Mouse (Mus musculus) hindbrain, embryonic 15.5 days (tissue): Measurements from ENCODE around the gene Arhgef10l. TPM values are rescaled to one million over a fixed set of nuclear protein-coding genes. Genes with fewer than 3 reads are reported as not detected.

Experiments used
- ATAC-seq: fragments of 200-750 bp; cut with Nextera tagmentation; 2 replicates; pipeline ENCODE4 v1.8.0; 2017; ENCODE audit warnings: low read depth, moderate number of reproducible peaks, moderate TSS enrichment; ENCODE audit not compliant: low FRiP score
- H3K27ac ChIP-seq: fragments of 300-500 bp; sonication (generic); replicated peaks from 2 replicates; pipeline ENCODE4 v1.5.1; 2015; ENCODE audit warnings: mild to moderate bottlenecking, inconsistent platforms
- H3K27me3 ChIP-seq: fragments of 300-500 bp; sonication (generic); 2 replicates; pipeline ENCODE4 v1.6.1; 2015; ENCODE audit warnings: control low read depth, inconsistent platforms
- H3K36me3 ChIP-seq: fragments of 300-500 bp; sonication (generic); 2 replicates; pipeline ENCODE4 v1.6.1; 2015; ENCODE audit warnings: control low read depth, inconsistent platforms
- H3K4me1 ChIP-seq: fragments of 300-500 bp; sonication (generic); replicated peaks from 2 replicates; pipeline ENCODE4 v1.6.1; 2015; ENCODE audit warnings: control low read depth, inconsistent platforms
- H3K4me2 ChIP-seq: fragments of 300-500 bp; sonication (generic); 2 replicates; pipeline ENCODE4 v1.6.1; 2015; ENCODE audit warnings: moderate library complexity, mild to moderate bottlenecking, inconsistent platforms
- H3K4me3 ChIP-seq: fragments of 300-500 bp; sonication (generic); 2 replicates; pipeline ENCODE4 v1.5.1; 2015; ENCODE audit warnings: mild to moderate bottlenecking, inconsistent platforms
- H3K9ac ChIP-seq: fragments of 300-500 bp; sonication (generic); 2 replicates; pipeline ENCODE4 v1.6.1; 2015; ENCODE audit warnings: inconsistent platforms
- H3K9me3 ChIP-seq: fragments of 300-500 bp; sonication (generic); 2 replicates; pipeline ENCODE4 v1.6.1; 2016; ENCODE audit warnings: control low read depth, inconsistent platforms
- WGBS: fragments of 180-500 bp; shearing (Covaris S2); methylation state at CpG from one replicate; pipeline ENCODE4 v1.1.7; 2015; 5-methylcytosine and 5-hydroxymethylcytosine counted together
- polyA plus RNA-seq: library from polyadenylated mRNA; unstranded; fragments of >200 nt; fragmentation: Nextera tagmentation; extraction: Ambion mirVana; gene quantifications from 2 replicates; pipeline ENCODE4 v1.2.1, GENCODE M21; 2015

Arhgef10l gene
- polyA plus RNA-seq, 1 experiment from 2014 or later: 28.2 TPM

DNA sequence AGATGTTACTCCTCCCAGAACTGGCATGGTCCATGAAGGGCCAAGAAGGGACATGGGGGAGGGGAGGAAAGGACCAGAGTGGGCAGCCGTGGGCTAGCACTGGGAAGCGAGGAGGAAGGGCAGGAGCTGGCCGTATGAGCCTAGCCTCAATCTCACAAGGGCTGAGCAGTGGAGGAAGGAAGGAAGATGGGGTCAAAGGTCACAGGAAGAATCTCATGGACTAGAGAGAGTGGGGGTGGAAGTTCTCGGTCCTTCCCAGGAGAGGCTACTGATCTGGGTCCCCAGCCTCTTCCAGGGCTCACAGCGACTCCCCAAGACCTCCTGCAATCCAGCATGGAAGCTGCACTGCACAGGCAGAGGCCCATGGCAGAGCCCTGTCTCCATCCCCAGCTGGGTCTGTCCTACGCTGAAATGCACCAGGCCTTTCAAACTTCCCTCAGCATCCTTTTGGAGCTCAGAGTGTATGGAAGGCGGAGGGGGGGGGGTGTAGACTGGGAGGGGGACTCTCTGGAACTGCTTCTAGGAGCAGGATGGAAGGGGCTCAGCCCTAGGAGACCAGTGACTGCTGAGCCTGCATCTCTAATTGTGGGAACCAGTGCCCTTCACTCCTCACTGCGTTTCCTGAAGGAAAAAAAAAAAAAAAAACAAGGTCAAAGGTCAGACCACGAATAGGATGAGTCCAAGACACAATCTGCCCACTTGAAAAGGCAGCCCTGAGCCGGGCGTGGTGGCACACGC, 7.9 kb upstream of the Arhgef10l start:
- Histone ChIP-seq H3K4me2 (no peak overlapping the region), H3K9me3 (no peaks in the 10 kb centered on the region), H3K36me3 (no peaks in the 10 kb centered on the region), H3K4me1 (no peaks in the 10 kb centered on the region), H3K27ac (no peak overlapping the region), H3K9ac (no peak overlapping the region), H3K4me3 (no peak overlapping the region), H3K27me3 (no peaks in the 10 kb centered on the region)
- WGBS: 47% methylated on average over 12 of the region's 12 CpGs
- no peak for ATAC-seq

DNA sequence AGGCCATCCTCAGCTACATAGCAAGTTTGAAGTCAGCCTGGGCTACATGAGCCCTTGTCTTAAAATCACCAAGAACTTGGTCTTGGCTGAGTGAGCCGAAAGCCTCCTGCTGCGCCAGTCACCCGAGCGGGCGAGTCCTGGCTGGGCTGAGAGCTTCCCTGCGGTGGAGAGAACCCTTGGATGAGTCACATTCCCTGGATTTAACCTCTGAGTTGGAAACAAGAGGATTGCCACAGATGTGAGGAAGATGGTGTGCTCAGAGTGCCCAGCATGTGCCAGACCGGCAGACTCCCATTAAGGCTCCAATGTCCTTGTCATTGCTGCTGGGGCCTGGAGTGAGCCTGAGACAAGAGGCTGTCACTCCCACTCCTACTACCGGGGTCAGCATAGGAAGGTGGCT, 2.0 kb upstream of the Arhgef10l start:
- no peak overlapping the region for H3K4me3 ChIP-seq
- H3K4me1 ChIP-seq: no peaks in the 10 kb centered on the region
- no peaks in the 10 kb centered on the region for H3K36me3 ChIP-seq
- WGBS: 90% methylated on average over 8 of the region's 8 CpGs
- H3K27ac ChIP-seq: no peak overlapping the region
- no peaks in the 10 kb centered on the region for H3K9me3 ChIP-seq
- no peak overlapping the region for H3K9ac ChIP-seq
- H3K4me2 ChIP-seq: no peak overlapping the region
- no peak for ATAC-seq
- H3K27me3 ChIP-seq: no peaks in the 10 kb centered on the region

DNA sequence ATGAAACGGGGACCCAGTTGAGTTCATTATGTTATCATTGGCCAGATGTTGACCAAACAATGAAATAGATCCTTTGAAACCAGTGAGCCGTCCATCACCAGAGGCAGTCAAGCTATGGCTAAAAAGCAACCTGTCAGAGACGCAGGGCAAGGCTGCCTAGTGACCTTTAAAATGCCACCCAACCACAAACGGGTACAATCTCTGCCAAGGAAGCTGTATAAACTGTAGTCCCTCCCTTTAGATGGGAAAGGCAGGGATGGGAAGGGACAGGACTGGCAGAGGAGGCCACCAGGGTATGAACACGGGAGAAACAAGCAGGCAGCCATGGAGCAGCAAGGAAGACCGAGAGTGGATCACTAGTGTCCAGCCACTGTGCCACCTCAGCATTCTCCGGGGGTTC, 759 bp downstream of the Arhgef10l start:
- Histone ChIP-seq H3K27ac (no peak overlapping the region), H3K4me2 (no peak overlapping the region), H3K9ac (no peak overlapping the region), H3K36me3 (no peaks in the 10 kb centered on the region), H3K4me1 (no peaks in the 10 kb centered on the region), H3K27me3 (no peaks in the 10 kb centered on the region), H3K4me3 (no peak overlapping the region), H3K9me3 (no peaks in the 10 kb centered on the region)
- WGBS: 69% methylated on average over 7 of the region's 7 CpGs
- ATAC-seq: no peak

DNA sequence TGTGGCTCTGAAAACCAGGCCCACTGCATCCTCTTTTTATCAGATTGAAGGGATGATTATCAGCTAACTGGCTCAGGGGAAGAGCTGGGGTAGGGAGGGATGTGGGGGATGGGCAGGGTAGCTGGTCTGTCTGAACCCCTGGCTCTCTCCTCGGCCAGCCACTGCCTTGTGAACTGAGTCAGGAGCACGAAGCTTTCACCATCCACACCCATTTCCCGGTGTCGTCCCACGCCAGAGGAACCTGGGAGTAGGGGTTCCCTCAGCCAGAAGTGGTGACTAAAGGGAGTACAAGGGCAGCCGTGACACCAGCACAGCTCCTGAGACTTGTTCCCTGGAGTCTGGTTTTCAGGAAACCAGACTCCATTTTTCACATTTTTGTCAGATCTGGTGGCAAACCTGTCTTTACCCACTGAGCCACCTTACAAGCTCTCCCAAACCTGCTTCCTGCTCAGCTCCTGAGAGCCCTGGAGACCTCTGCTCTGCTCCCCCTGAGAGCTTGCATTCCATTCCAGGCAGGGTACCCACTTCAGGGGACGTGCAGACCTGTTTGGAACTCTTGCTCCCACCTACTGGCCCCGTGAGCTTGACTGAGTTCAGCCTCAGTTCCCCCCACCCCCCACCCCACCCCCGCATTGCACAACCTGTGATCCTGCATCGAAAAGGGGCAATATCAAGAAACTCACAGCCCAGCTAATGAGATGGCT, 2.8 kb downstream of the Arhgef10l start:
- no peak overlapping the region for H3K27ac ChIP-seq
- no peak for ATAC-seq
- no peaks in the 10 kb centered on the region for H3K27me3 ChIP-seq
- H3K4me3 ChIP-seq: no peak overlapping the region
- H3K9ac ChIP-seq: no peak overlapping the region
- H3K36me3 ChIP-seq: no peaks in the 10 kb centered on the region
- H3K9me3 ChIP-seq: no peaks in the 10 kb centered on the region
- peaks cover 10% of the 10 kb centered on the region for H3K4me1 ChIP-seq
- 36% methylated on average over 10 of the region's 10 CpGs for WGBS
- H3K4me2 ChIP-seq: no peak overlapping the region

DNA sequence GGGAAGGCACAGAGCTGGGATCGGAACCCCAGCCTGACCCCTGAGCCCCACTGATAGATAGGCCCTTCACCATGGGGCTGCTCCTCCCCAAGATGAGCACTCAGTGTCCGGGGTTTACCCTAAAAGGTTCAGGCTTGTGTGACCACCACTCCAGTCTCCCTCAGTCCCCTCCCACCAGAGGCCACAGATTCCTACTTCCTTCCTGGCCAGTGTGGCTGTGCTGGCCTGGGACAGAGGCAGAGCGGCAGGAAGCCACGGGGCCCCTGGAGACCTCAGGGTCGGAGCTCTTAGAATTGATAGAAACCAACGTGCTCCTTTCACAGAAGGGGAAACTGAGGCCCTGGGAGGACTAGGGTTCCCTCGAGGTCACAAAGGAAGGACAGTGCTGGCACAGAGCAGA, 3.4 kb downstream of the Arhgef10l start:
- no peaks in the 10 kb centered on the region for H3K36me3 ChIP-seq
- H3K4me3 ChIP-seq: no peak overlapping the region
- peaks cover 16% of the 10 kb centered on the region for H3K4me1 ChIP-seq
- H3K27ac ChIP-seq: no peak overlapping the region
- WGBS: 42% methylated on average over 7 of the region's 7 CpGs
- H3K4me2 ChIP-seq: no peak overlapping the region
- H3K27me3 ChIP-seq: no peaks in the 10 kb centered on the region
- ATAC-seq: no peak
- H3K9ac ChIP-seq: no peak overlapping the region
- H3K9me3 ChIP-seq: no peaks in the 10 kb centered on the region

DNA sequence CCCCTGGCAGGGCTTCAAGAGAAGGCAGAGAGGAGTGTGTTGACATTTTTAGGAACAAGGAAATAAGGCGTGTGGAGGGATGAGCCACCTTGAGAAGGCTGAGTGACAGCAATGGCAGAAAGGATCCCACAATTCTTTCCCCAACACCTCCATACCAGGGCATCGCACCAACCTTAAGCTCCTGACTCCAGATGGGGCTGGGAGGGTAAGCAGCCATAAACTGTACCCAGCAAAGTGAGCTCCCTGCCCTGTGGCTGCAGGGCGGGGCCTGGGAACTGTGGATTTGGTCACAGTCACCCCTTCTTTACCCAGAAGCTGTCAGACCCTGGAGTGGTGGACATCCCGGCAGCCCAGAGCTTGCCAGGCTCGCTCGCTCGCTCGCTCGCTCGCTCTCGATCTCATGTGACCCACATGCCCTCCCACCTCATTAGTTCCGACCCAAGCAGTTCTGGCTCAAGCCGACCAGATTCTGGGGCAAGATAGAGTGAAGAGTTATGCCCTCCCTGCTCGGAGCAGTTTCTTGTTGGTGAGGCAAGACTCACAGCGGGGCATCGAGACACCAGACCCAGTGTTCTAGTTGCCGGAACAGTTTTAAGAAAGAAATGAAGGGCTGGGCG, 4.3 kb downstream of the Arhgef10l start:
- Histone ChIP-seq H3K9me3 (no peaks in the 10 kb centered on the region), H3K27me3 (no peaks in the 10 kb centered on the region), H3K9ac (no peak overlapping the region), H3K4me3 (no peak overlapping the region), H3K4me2 (no peak overlapping the region), H3K27ac (no peak overlapping the region), H3K4me1 (peaks cover 21% of the 10 kb centered on the region), H3K36me3 (no peaks in the 10 kb centered on the region)
- 78% methylated on average over 18 of the region's 18 CpGs for WGBS
- no peak for ATAC-seq

DNA sequence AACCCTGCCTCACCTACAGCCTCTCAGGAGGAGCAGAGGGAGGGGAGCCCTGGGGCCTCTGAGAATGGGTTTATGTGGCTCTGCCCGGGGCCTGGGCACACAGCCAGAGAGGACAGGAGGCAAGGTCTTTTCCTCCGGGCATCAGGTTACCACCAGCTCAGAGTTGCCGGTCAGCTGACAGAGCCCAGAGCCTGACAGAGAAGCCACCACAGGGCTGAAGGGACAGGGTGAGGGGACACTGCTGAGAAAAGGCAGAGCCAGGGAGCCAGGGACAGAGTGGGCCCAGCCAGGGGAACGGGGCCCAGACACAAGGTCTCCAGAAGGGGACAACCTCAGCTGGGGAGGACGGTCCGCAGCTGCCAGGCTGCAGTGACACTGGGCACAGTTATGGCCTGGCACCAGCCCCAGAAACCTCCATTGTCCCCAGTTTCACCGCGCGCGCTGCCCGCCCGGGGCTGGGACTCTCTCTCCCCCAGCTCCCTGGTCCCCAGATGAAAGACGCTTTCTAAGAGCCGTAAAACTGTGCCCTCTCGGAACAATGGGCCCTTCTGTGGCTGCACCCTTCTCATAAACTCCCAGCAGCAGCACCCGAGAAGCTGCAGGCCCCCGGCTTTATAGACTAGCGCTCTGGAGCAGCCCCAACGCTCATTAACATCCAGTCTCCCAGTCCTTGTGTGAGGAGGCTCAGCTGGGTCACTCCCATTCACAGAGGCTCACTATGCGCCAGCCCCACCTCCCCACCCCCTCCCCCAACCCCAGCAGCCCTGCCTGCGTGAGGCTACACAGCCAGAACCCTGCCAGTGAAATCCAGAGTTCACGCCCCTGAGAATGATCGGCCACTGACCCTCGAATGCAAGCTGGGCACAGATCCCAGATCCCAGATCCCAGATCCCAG, 7.9 kb downstream of the Arhgef10l start:
- peak; percentile 91 for ATAC-seq
- WGBS: 6% methylated on average over 24 of the region's 24 CpGs

DNA sequence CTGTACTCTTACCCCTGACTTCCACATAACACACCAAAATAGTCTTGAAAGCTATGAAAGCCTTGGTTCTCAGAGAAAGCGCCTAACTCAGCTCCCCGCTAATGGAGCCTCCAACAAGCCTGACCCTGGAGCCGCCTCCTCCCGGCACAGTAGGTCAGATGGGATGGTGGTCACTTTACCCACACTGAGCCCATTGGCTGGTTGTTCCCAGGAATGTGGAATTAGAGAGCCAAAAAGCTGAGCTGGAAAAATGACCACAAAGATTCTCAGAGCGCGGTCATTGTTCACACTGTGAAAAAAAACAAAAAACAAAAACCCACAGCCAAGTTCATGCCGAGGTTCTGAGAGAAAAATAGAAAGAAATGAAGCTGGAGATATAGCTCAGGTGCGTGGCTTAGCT, 9.3 kb downstream of the Arhgef10l start:
- H3K9ac ChIP-seq: no peak overlapping the region
- H3K4me1 ChIP-seq: peaks cover 25% of the 10 kb centered on the region
- 0 out of 2 replicates have a peak overlapping the region, but pooled peaks have one; percentile 86 for H3K27ac ChIP-seq
- no peaks in the 10 kb centered on the region for H3K27me3 ChIP-seq
- H3K36me3 ChIP-seq: no peaks in the 10 kb centered on the region
- no peak overlapping the region for H3K4me3 ChIP-seq
- H3K9me3 ChIP-seq: no peaks in the 10 kb centered on the region
- no peak overlapping the region for H3K4me2 ChIP-seq
- 62% methylated on average over 8 of the region's 8 CpGs for WGBS
- ATAC-seq: no peak

More for the DNA sequence above, 7.9 kb downstream of the Arhgef10l start:
- Histone ChIP-seq H3K9ac (no peak overlapping the region), H3K27ac (peak overlapping the region; percentile 86), H3K9me3 (no peaks in the 10 kb centered on the region), H3K4me1 (peaks cover 25% of the 10 kb centered on the region), H3K36me3 (no peaks in the 10 kb centered on the region), H3K4me2 (peak overlapping the region; percentile 34), H3K27me3 (no peaks in the 10 kb centered on the region), H3K4me3 (no peak overlapping the region)

DNA sequence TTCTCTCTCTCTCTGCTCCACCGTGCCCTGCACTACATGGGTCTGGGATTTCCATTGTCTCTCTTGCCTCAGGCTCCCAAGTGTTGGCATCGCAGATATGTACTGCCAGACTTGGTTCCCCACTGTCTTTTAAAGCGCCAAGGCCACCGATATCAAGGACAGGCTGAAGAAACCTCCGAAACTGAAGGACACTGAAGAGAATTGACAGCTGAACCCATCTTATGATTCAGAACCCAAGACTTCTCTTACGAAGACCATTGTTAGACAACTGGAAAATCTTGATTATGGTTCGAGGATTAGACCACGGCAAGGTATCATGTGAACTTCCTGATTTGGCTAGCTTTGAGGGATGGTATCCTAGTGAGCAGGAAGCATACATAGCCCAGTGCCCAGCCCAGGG, 11.0 kb downstream of the Arhgef10l start:
- H3K9ac ChIP-seq: no peak overlapping the region
- H3K9me3 ChIP-seq: no peaks in the 10 kb centered on the region
- no peak overlapping the region for H3K27ac ChIP-seq
- no peak overlapping the region for H3K4me3 ChIP-seq
- no peaks in the 10 kb centered on the region for H3K36me3 ChIP-seq
- H3K4me2 ChIP-seq: no peak overlapping the region
- 66% methylated on average over 8 of the region's 8 CpGs for WGBS
- no peaks in the 10 kb centered on the region for H3K27me3 ChIP-seq
- H3K4me1 ChIP-seq: peaks cover 27% of the 10 kb centered on the region
- no peak for ATAC-seq

DNA sequence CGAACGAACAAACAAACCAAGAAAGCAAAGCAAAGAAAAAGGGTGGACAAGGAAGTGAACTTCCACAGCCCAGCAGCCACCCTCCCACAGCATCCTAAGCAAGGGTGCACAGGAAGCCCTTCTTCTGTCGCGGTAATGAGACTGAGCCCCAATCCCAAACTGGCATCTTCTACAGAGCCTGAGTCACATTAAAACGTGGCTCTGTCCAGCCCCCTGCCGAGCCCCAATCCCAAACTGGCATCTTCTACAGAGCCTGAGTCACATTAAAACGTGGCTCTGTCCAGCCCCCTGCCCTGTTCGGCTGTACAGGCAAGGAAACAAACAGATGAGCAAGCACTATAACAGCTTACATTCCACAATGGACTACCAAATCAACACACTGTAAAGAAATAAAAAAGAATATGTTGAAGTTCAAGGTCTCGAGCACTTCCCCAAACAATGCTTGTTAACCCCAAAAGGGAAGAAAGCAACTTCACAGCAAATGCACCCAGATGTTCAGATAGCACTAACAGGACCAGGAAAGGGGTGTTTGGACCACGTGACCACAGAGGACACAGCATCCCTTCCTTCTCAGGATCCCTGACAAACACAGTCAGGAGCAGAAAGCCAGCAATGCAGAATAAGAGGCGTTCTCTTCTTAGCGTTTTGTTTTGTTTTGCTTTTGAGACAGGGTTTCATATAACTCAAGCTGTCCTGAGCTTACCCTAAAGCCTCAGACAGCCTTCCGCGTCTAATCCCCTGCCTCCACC, 11.8 kb downstream of the Arhgef10l start:
- peaks cover 34% of the 10 kb centered on the region for H3K4me1 ChIP-seq
- H3K27ac ChIP-seq: no peak overlapping the region
- H3K4me2 ChIP-seq: no peak overlapping the region
- H3K9me3 ChIP-seq: no peaks in the 10 kb centered on the region
- H3K27me3 ChIP-seq: no peaks in the 10 kb centered on the region
- 58% methylated on average over 14 of the region's 14 CpGs for WGBS
- ATAC-seq: no peak
- no peaks in the 10 kb centered on the region for H3K36me3 ChIP-seq
- no peak overlapping the region for H3K4me3 ChIP-seq
- H3K9ac ChIP-seq: no peak overlapping the region

DNA sequence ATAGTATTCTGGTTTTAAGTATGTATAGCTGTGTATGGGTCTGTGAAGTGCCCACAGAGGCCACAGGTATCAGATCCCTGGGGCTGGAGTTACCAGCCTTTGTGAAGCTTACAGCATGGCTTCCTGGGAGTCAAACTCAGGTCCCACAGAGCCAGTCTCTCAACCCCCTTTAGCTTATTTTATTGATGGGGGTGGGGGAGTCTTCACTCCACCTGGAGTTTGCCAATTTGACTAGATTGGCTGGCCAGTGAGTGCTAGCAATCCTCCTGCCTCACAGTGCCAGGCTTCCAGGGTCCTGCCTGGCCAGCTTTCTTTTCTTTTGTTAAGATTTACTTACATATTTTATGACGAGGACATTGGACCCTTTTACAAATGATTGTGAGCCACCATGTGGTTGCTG, 16.1 kb downstream of the Arhgef10l start:
- Histone ChIP-seq H3K9ac (peak overlapping the region; percentile 1; the same call in 1 of the 2 replicates), H3K36me3 (no peaks in the 10 kb centered on the region), H3K9me3 (no peaks in the 10 kb centered on the region), H3K4me2 (peak overlapping the region; percentile 73), H3K4me3 (no peak overlapping the region), H3K4me1 (peaks cover 44% of the 10 kb centered on the region), H3K27me3 (no peaks in the 10 kb centered on the region), H3K27ac (peak overlapping the region; percentile 98)
- ATAC-seq: no peak
- 59% methylated on average over 1 of the region's 1 CpGs for WGBS
